Mouse (Mus musculus) CD4-positive, CD25-positive, alpha-beta regulatory T cell, adult 2 months (primary cell): ENCODE measurements around the gene Marcksl1.
"Not testable (repeated sequence)": the region's sequence is repeated elsewhere in the genome, so short reads cannot be mapped to it uniquely, and the experiment has no call there.

Experiments used
- DNase-seq: peaks from one replicate; pipeline ENCODE4 v3.0.0-alpha.2; 2012; ENCODE audit warnings: low read depth, low spot score

The Marcksl1 gene

GRCm38 (mm10) chr4:129509650-129510049, 3.7 kb upstream of the Marcksl1 start:
- no peak for DNase-seq

DNA sequence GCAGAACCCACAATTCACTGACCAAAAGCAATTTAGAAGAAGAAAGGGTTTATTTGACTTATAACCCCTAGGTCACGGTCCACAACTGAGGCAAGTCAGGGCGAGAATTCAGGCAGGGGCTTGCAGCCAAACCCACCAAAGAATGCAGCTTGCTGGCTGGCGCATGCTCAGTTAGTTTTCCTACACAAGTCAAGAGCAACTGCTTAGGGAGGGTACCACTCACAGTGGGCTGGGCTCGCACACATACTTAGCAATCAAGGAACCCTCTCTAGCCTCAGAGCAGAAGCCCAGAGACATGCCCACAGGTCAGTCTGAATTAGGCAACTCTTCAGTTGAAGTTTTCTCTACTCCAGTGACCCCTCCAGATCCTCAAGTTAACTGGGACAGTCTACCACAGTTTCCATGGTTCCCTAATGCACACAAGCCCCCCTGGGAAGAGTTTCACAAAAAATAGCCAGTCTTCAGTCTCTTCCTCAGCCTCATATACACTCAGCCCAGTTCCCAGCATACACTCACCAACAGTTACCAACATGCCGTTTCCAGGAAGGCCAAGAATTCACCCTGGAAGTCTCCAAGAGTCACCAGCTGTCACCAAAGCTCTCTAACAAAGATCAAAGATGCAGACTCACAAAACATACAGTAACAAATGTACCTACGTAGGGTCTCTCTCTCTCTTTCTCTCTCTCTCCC, 2.5 kb upstream of the Marcksl1 start:
- DNase-seq, result no peak

DNA sequence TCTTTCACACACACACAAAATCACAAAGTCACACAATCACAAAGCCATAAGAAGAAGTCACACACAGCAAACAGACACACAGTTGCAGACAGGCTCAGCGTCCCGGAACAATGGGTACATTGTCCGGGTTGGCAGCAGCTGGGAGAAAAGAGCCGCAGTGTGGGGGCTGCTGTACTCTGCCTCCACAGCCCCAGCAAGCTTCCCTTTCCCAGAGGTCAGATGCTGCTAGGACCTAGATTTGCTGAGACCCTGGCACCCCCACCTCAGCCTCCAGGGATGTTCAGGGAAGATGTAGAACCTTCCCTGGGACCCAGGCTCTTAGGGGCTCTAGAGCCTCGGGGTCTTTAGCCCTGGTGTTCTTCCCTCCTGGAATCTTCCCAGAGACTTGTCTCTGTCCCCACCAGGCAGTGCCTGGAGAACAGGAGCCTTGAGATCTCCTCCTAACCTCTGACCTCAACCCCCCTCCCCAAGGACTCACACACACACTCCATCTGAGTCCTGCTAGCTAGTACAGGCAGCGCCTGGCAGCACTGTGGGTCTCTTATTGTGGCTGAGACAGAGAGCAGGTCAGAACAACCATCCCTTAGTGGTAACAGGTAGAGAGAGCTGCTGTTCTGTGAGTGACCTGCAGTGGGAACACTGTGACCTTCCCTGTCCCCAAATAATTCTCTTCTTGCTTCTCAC, 1.8 kb upstream of the Marcksl1 start:
- no peak for DNase-seq

- DNase-seq, result no peak
Measured at GRCm38 (mm10) chr4:129513891-129514290, 510 bp downstream of the Marcksl1 start.

DNA sequence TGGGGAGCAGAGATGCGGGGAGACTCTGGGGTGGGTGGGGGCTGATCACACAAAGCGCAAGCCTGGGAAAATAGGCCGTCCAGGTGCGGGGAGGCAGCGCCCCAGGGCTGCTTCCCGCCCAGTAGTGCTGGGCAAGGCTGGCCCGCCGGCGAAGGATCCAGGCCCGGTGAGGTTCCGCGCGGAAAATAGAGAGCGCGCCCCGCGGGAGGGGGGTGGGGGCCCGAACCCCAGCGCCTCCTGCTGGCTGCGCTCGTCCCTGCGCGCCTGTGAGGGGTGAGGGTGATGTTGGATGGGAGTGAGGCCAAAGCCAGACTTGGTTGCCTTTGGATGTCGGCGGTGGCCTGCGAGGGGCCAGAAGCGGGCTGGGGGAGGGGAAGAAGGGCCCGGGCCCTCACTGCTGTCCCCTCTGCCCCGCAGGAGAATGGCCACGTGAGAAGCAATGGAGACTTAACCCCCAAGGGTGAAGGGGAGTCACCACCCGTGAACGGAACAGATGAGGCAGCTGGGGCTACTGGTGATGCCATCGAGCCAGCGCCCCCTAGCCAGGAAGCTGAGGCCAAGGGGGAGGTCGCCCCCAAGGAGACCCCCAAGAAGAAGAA, 1.0 kb downstream of the Marcksl1 start:
- peak; percentile 84 for DNase-seq

- no peak for DNase-seq
Measured at GRCm38 (mm10) chr4:129516925-129517324, 3.5 kb downstream of the Marcksl1 start.

GRCm38 (mm10) chr4:129518519-129518918, 5.1 kb downstream of the Marcksl1 start:
- DNase-seq, result no peak

GRCm38 (mm10) chr4:129525338-129525737, 12.0 kb downstream of the Marcksl1 start:
- DNase-seq, result peak; percentile 38

DNA sequence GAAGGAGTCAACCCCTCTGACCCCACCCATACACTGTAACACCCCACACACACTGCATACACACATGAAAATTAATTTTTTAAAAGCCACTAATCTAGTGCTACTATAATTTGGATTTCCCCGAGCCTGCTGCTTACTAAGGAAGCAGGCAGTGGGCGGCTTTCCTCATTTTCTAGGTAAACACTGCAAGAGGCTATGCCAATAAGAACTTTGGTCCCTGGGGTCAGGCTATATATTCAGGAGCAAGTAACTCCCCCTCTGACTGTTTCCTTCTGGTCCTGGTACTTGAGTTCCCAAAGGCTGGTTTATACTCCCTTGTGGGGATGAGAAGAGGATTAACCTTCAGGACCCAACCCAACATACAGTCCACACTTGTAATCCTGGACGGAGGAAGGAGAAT, 12.5 kb downstream of the Marcksl1 start:
- no peak for DNase-seq

DNA sequence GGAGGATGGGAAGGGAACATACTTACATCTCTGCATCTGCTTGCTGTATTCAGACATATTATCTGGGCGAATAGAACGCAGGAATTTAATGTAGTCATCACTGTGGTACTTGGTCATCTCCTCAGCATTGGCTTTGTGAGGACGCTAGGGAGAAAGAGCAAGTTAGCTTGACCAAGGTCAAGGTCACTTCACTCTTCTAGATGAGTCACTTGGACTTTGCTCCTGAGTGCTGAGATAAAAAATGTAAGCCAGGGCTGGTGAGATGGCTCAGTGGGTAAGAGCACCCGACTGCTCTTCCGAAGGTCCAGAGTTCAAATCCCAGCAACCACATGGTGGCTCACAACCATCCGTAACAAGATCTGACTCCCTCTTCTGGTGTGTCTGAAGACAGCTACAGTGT, 15.5 kb downstream of the Marcksl1 start:
- DNase-seq, result not testable (repeated sequence)

- peak; percentile 75 for DNase-seq
Measured at GRCm38 (mm10) chr4:129540012-129540411, 26.6 kb downstream of the Marcksl1 start.

GRCm38 (mm10) chr4:129541868-129542591, 28.6 kb downstream of the Marcksl1 start:
- peak; percentile 66 for DNase-seq

DNA sequence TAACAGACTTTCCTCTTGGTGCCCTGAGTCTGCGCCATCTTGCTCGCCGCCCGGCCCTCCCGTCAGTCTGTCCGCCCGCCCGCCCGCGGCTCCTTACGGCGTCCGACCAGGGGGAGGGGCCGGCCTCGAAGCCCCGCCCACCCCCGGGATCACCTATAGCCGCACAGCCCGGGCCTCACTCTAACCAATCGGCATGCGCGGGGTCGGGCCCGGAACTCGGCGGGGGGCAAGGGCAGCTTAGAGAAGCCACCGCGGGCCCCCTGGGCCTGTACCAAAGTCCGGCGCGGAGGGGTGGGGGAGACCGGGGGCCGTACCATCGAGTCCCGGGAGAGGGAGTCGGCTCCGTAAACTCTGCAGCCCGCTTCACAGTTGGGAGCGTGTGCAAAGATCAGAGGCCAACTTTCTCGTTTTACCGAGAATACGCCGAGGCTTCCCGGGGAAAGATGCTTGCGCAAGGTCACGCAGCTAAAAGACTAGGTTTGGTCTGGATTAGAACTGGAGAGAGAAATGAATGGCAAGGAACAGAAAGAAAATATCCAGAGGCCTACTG, 29.3 kb downstream of the Marcksl1 start, which contains the start of gene Hdac1:
Gene Hdac1, minus strand, starts transcription at position 122 of the 550 bp plus-strand sequence.
- peak; percentile 96 for DNase-seq

DNA sequence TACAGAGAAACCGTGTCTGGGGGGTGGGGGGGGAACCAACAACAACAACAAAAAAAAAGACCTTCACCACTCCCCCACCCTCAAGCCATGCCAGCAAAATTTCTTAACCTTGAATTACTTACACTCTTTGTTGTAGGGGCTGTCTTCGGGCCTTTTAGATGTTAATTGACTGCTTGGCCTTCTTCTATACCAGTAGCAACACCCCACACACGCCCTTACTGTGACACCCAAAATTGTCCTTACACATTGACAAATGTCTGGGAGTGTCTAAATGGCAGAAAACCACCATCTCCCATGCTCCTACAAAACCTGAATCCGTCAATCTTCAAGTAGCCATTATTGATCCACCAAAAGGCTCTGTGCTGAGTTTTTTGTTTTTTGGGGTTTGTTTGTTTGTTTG, 30.7 kb downstream of the Marcksl1 start:
- DNase-seq, result no peak

DNA sequence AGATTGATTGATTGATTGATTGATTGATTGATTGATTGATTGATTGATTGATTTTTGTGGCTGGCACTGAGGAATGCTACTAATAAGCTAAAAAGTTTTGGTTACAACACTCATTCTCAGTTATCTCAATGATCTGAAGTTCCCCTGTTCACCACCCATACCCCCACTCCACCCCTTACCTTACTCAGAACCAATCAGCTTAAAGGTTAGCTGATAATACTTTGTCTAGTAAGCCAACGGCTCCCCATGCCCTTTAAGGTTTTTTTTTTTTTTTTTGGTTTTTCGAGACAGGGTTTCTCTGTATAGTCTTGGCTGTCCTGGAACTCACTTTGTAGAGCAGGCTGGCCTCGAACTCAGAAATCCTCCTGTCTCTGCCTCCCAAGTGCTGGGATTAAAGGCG, 34.2 kb downstream of the Marcksl1 start:
- peak; percentile 41 for DNase-seq

DNA sequence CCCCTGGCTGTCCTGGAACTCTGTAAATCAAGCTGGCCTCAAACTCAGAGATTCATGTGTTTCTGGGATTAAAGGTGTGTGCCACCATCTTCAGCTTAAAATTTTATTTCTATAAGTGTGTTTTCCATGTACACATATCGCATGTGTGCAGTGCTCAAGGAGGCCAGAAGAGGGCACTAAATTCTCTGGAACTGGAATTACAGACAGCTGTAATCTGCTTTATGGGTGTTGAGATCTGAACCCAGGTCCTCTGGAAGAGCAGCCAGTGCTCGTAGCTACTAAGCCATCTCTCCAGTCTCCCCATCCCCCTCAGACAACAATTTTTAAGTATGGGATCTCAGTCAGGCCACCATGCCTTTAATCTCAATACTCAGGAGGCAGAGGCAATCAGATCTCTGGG, 35.9 kb downstream of the Marcksl1 start:
- peak; percentile 76 for DNase-seq

DNA sequence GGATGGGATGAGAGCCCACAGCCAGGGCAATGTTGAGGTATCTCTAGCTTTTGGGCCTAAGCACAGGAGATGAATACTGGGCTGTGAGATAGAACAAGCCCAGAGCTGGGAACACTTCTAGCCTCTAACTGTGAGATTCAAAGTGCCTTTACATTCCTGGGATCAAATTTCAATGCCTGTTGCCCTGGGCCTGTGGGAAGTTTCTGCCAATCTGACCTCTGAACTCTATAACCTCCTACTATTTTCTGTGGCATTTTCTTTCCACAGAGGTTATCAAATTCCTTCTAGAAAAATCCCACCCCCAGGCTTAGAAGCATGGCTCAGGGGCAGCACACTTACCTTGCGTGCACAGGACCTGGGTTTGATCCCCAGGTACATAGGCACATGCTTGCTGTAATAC, 36.9 kb downstream of the Marcksl1 start:
- DNase-seq, result no peak

DNA sequence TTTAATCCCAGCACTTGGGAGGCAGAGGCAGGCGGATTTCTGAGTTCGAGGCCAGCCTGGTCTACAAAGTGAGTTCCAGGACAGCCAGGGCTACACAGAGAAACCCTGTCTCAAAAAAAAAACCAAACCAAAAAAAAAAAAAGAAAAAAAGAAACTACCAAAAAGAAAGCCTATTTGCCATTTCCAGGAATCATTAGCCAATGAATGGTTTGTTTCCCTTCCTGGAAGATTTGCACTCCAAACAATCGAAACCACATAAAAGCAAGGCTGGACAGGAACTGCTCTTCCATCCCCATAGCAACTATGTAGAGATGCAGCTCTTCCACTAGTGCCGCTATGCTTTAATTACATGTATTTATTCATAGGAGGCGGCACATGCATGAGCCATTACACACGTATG, 41.1 kb downstream of the Marcksl1 start:
- not testable (repeated sequence) for DNase-seq

GRCm38 (mm10) chr4:129555421-129555861, 42.1 kb downstream of the Marcksl1 start:
- DNase-seq, result peak; percentile 46

DNA sequence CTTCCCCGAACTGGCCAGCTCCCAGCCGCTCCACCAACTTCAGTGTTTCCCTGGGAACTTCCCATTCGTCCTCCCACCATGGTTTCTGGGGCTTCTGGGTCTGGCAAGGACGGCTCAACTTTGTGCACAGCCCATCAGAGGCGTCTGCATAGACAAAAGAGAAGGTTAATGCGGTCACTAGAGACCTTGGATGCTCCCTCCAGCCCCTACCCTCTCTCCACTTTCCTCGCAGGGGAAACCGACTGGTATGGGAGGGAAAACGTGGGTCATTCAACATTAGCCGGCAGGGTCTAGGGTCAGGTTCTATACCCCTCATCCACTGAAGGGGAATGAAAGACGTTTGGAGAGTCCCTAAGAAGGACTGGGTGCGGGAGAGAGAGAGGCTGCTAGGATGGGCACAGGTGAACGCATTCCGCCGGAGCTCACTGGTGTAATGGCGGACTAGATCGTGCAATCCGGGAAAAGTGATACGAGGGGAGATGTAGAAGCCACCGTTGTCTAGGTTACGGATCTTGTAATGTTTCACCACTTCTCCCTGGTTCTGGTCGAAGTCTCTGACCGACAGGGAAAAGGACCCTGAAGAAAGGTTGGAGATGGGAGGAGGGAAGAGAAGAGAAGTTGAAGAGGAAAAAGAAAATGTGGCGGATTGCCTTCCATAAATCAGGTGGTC, 42.6 kb downstream of the Marcksl1 start:
- no peak for DNase-seq

GRCm38 (mm10) chr4:129556532-129557223, 43.3 kb downstream of the Marcksl1 start:
- DNase-seq, result peak; percentile 89
